Mouse (Mus musculus) heart, embryonic 12.5 days (tissue): ENCODE data around the gene Tbx2. TPM values are rescaled to one million over a fixed set of nuclear protein-coding genes. Genes with fewer than 3 reads are reported as not detected.
A peak's percentile ranks its signal among the peaks of the same experiment; 100 is the strongest.

Experiments used
- ATAC-seq: fragments of 200-750 bp; cut with Nextera tagmentation; 2 replicates; pipeline ENCODE4 v1.8.0; 2017; ENCODE audit warnings: moderate TSS enrichment, moderate library complexity; ENCODE audit not compliant: insufficient number of reproducible peaks, low FRiP score
- H3K27ac ChIP-seq: fragments of 300-500 bp; sonication (generic); 2 replicates; pipeline ENCODE4 v1.5.1; 2016; ENCODE audit warnings: mild to moderate bottlenecking, moderate library complexity; ENCODE audit not compliant: poor library complexity, severe bottlenecking
- H3K27me3 ChIP-seq: fragments of 300-500 bp; sonication (generic); replicated peaks from 2 replicates; pipeline ENCODE4 v1.6.1; 2016; ENCODE audit warnings: mild to moderate bottlenecking, moderate library complexity
- H3K36me3 ChIP-seq: fragments of 300-500 bp; sonication (generic); 2 replicates; pipeline ENCODE4 v1.6.1; 2016; ENCODE audit warnings: mild to moderate bottlenecking, moderate library complexity
- H3K4me1 ChIP-seq: fragments of 300-500 bp; sonication (generic); replicated peaks from 2 replicates; pipeline ENCODE4 v1.6.1; 2016; ENCODE audit warnings: mild to moderate bottlenecking
- H3K4me2 ChIP-seq: fragments of 300-500 bp; sonication (generic); 2 replicates; pipeline ENCODE4 v1.6.1; 2016; ENCODE audit warnings: mild to moderate bottlenecking, moderate library complexity
- H3K4me3 ChIP-seq: fragments of 300-500 bp; sonication (generic); 2 replicates; pipeline ENCODE4 v1.5.1; 2016; ENCODE audit warnings: mild to moderate bottlenecking
- H3K9ac ChIP-seq: fragments of 300-500 bp; sonication (generic); 2 replicates; pipeline ENCODE4 v1.6.1; 2016; ENCODE audit warnings: mild to moderate bottlenecking, moderate library complexity
- H3K9me3 ChIP-seq: fragments of 300-500 bp; sonication (generic); replicated peaks from 2 replicates; pipeline ENCODE4 v1.6.1; 2016; ENCODE audit warnings: mild to moderate bottlenecking, moderate library complexity
- WGBS: fragments of 180-500 bp; shearing (Covaris S2); methylation state at CpG from one replicate; pipeline ENCODE4 v1.1.7; 2016; 5-methylcytosine and 5-hydroxymethylcytosine counted together
- polyA plus RNA-seq: library from polyadenylated mRNA; unstranded; fragments of >200 nt; fragmentation: Nextera tagmentation; extraction: Ambion mirVana; gene quantifications from 2 replicates; pipeline ENCODE4 v1.2.1, GENCODE M21; 2016

Tbx2 gene
- polyA plus RNA-seq, 1 experiment from 2014 or later = 3.2 TPM

DNA sequence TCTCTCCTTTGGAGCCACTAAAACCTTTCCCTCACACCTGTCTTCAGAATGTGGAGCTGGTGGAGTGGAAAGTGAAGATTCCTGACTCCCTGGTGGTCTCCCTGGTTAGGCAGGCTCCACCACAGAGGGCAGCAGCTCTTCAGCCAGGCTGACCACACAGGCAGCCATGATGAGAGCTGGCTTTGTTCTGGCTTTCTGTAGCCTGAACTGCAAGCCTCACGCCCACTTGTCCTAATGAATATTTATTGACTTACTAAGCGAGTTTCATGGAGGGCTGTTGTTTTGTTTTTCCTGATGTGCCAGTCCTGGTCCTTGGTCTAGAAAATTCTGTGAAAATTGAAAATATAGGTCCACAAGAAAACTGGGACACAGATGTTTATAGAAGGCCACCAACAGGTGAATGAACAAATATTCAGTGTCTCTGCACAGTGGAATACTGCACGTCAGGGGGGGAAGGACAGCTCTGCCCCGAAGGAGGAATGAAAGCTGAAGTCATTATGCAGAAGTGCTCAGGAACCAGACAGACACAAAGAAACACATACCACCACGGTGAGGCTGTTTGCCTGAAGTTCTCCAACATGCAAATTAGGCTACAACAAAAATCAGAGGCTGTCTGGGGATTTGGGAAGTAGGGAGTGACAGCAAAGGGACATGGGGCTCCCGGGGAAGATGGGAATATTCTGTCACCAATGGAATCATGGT, 25.8 kb downstream of the Tbx2 start:
- no peaks in the 10 kb centered on the region for H3K36me3 ChIP-seq
- no peak overlapping the region for H3K9ac ChIP-seq
- H3K27ac ChIP-seq = no peak overlapping the region
- no peak for ATAC-seq
- H3K4me2 ChIP-seq = no peak overlapping the region
- WGBS = 41% methylated on average over 6 of the region's 6 CpGs
- no peaks in the 10 kb centered on the region for H3K4me1 ChIP-seq
- H3K4me3 ChIP-seq = no peak overlapping the region
- H3K9me3 ChIP-seq = no peaks in the 10 kb centered on the region; the same call in 1 of the 2 replicates
- peaks cover 3% of the 10 kb centered on the region for H3K27me3 ChIP-seq

DNA sequence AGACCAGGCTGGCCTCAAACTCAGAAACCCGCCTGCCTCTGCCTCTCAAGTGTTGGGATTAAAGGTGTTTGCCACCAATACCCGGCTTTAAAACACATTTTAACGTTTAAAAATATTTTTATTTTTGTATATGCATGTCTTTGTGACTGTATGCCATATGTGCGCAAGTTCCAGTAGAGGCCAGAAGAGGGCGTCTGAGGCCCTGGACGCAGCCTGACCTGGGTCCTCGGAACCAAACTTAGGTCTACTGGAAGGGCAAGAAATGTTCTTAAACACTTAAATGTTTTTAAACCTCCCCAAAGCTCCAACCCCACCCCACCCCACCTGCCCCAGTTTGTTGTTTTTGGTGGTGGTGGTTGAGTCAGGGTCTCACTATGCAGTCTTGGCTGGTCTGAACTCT, 32.0 kb downstream of the Tbx2 start:
- H3K27ac ChIP-seq = no peak overlapping the region
- no peak for ATAC-seq
- no peaks in the 10 kb centered on the region; the same call in 1 of the 2 replicates for H3K9me3 ChIP-seq
- no peaks in the 10 kb centered on the region for H3K4me1 ChIP-seq
- 31% methylated on average over 7 of the region's 7 CpGs for WGBS
- no peak overlapping the region for H3K4me2 ChIP-seq
- no peak overlapping the region for H3K4me3 ChIP-seq
- H3K27me3 ChIP-seq = peaks cover 5% of the 10 kb centered on the region
- no peaks in the 10 kb centered on the region for H3K36me3 ChIP-seq
- no peak overlapping the region for H3K9ac ChIP-seq

DNA sequence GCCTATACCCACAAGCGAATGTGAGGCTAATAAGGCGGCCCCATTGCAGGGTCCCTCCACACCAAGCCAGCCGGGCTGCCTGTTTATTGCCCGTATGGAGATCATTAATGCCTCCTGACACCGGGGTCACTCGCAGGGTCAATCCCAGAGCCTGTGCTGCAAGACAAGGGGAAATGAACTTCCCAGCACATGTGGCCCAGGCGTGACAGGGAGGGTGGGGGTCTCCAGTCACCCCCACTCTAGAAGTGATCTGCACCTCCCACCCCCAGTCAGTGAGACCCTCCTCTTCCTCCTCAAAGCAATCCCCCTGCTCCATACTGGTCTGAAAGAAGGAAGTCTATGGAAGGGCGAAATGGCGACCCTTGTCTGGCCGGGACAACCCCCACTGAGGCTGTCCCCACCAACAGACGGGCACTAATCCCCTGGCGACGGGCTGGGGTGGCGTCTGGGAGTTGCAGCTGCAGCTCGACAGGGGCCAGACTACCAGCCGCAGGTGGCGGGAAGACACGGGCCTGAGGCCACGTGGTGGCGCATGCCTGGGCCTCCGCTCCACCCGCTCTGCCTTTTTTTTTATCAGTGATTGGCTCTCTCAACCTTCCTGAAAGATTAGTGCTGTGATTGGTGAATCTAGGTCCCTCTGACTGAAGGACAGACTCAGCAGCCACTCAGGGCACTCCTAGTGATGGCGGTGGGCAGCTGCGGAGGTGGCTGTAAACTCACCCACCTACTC, 43.9 kb downstream of the Tbx2 start:
- Histone ChIP-seq H3K9me3 (no peaks in the 10 kb centered on the region), H3K27ac (no peak overlapping the region), H3K27me3 (peaks cover 36% of the 10 kb centered on the region), H3K36me3 (no peaks in the 10 kb centered on the region), H3K4me3 (no peak overlapping the region), H3K9ac (no peak overlapping the region), H3K4me2 (peak overlapping the region; percentile 18; the same call in 1 of the 2 replicates), H3K4me1 (no peaks in the 10 kb centered on the region)
- ATAC-seq = no peak
- WGBS = 61% methylated on average over 24 of the region's 24 CpGs

DNA sequence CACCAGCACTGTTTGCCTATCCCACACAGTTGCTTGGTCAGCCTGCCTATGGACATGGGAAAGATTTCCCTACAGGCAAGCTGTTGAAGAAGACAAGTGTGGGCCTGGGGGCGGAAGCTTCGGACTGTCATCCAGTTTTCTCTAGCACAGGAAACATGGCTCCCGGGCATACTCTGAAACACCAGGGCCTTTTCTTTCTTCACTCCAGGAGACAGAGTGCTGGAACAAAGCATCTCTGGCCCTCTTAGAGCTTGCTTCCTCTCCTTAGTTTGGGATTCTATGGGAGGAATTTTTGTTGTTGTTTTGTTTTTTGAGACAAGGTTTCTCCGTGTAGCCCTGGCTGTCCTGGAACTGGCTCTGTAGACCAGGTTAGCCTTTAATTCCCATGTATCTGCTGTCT, 52.1 kb downstream of the Tbx2 start:
- peaks cover 77% of the 10 kb centered on the region for H3K27me3 ChIP-seq
- 63% methylated on average over 4 of the region's 4 CpGs for WGBS

DNA sequence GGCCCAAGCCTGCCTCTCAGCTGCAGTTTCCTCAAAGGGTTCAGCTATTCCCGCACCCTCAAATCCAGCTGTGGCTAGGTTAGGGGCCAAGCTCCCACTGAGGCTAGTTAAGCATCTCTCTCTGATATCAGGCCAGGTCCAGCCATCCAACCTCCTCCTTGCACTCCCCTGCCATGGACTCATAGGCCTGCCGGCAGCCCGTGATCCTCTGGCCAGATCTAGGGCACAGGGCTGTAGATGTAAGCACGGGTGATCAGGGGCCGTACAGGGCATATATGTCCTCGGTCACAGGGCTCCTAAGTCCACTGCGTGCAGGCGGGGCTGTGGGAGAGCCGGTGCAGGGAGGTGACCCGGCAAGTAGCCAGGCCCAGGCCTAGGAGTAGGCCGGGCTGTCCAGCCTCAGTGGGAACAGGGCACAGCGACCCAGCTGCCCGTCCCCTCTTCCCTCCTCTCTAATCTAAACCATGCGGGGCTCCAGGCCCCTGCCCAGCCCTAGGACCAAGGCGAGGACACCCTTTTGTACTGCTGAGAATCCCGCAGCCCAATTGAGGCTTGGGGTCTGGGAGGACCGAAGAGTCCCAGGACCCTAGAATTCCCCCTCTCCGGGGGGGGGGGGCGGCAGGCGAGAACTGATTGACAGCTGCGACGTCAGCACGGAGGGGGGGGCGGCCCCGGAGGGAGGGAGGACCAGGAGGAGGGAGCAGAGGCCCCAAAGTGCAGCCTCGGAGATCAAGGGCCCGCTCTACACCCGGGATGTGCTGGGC, 53.5 kb downstream of the Tbx2 start, which contains the start of gene Tbx4:
Gene Tbx4, plus strand, starts transcription at position 758 of the 764 bp plus-strand sequence.
- 18% methylated on average over 23 of the region's 28 CpGs for WGBS
- no peak within 1 kb of the TSS for H3K9ac ChIP-seq
- H3K4me1 ChIP-seq = peaks cover 29% of the 10 kb centered on the region
- H3K4me3 ChIP-seq = peak within 1 kb of the TSS; percentile 10
- ATAC-seq = peak; percentile 33; the same call in 1 of the 2 replicates
- H3K4me2 ChIP-seq = peak within 1 kb of the TSS; percentile 22; the same call in 1 of the 2 replicates
- no peak within 1 kb of the TSS for H3K27ac ChIP-seq
- no peaks in the 10 kb centered on the region for H3K36me3 ChIP-seq
- H3K27me3 ChIP-seq = peaks cover 84% of the 10 kb centered on the region
- H3K9me3 ChIP-seq = no peaks in the 10 kb centered on the region

More for the DNA sequence above, 52.1 kb downstream of the Tbx2 start:
- Histone ChIP-seq H3K27ac (no peak overlapping the region), H3K4me1 (peaks cover 20% of the 10 kb centered on the region), H3K36me3 (no peaks in the 10 kb centered on the region), H3K9ac (no peak overlapping the region), H3K4me3 (no peak overlapping the region), H3K9me3 (no peaks in the 10 kb centered on the region), H3K4me2 (no peak overlapping the region)
- ATAC-seq = no peak

DNA sequence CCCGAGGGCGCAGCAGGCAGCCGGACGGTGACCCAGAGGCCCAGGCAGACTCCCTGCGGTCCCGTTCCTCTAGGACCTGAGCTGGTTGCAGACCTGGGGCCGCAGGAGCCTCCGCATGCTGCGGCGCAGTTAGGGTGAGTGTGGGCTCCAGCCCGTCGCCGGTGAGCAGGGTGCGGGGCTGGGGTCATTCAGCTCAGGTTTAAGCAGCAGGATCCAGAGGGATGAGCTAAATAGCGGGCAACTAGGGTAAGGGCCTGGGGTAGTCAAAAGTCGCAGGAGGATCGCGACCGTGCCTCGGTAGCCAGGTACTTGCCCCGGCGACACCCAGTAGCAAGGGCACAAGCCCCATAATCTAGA, 54.1 kb downstream of the Tbx2 start:
- WGBS = 4% methylated on average over 22 of the region's 22 CpGs
- no peak overlapping the region for H3K27ac ChIP-seq
- H3K27me3 ChIP-seq = peaks cover 84% of the 10 kb centered on the region
- no peaks in the 10 kb centered on the region for H3K36me3 ChIP-seq
- peak overlapping the region; percentile 10 for H3K4me3 ChIP-seq
- H3K9ac ChIP-seq = no peak overlapping the region
- H3K4me2 ChIP-seq = peak overlapping the region; percentile 22; the same call in 1 of the 2 replicates
- no peak for ATAC-seq
- no peaks in the 10 kb centered on the region for H3K9me3 ChIP-seq
- H3K4me1 ChIP-seq = peaks cover 29% of the 10 kb centered on the region

DNA sequence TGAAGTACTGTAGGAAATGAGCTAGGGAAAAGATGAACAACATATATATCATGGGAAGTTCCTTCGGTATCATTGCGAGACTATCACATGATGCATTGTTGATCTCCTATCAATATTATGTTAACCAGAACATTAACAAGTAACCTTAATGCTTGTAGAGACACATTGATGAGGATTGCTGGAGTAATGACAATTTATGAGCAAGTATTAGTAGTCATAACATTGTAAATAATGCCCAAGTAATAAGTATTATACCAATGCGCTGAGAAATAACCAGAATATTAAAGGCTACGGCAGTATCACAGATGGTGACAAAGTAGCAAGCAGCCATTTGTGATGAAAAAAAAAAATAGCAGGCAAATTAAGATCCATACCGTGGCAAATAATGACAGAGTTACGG, 54.9 kb downstream of the Tbx2 start:
- no peak overlapping the region for H3K4me3 ChIP-seq
- H3K9ac ChIP-seq = no peak overlapping the region
- H3K4me2 ChIP-seq = no peak overlapping the region

DNA sequence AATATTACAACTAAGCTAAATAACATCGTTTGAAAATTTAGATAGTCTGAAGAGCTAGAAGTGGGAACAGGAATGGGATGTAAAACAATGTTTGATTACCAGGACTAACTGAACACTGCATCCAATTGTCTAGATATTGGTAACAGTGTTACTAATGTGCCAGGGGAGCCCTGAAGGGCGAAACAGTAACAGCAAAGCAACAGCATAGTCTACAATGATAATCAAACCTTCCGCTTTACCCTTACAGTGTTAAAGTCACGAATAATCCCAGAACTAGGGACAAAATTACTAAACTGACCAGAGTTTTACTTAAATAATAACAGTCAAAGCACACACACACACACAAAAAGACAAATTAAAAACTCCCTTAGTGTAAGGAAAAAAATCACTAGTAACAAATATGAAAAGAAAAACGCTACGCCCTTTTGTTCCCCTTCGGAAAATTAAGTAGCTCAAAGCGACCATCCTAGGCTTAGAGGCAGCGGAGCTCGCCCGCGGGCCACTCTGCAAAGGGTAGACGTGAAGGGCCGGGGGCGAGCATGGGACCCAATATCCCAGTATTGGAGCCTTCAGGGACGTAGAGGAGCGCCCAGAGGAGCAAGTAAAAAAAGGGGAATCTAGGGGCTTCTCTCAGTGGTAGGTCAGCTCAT, 55.6 kb downstream of the Tbx2 start:
- no peak overlapping the region for H3K27ac ChIP-seq
- no peak overlapping the region for H3K9ac ChIP-seq
- no peaks in the 10 kb centered on the region for H3K9me3 ChIP-seq
- ATAC-seq = no peak
- peak overlapping the region; percentile 44 for H3K4me2 ChIP-seq
- peaks cover 85% of the 10 kb centered on the region for H3K27me3 ChIP-seq
- no peaks in the 10 kb centered on the region for H3K36me3 ChIP-seq
- H3K4me1 ChIP-seq = peaks cover 29% of the 10 kb centered on the region
- H3K4me3 ChIP-seq = peak overlapping the region; percentile 26
- 6% methylated on average over 17 of the region's 17 CpGs for WGBS

More for the DNA sequence above, 54.9 kb downstream of the Tbx2 start:
- no peaks in the 10 kb centered on the region for H3K9me3 ChIP-seq
- no peaks in the 10 kb centered on the region for H3K36me3 ChIP-seq
- WGBS = 34% methylated on average over 6 of the region's 6 CpGs
- H3K4me1 ChIP-seq = peaks cover 29% of the 10 kb centered on the region
- H3K27me3 ChIP-seq = peaks cover 85% of the 10 kb centered on the region
- H3K27ac ChIP-seq = no peak overlapping the region
- ATAC-seq = no peak

DNA sequence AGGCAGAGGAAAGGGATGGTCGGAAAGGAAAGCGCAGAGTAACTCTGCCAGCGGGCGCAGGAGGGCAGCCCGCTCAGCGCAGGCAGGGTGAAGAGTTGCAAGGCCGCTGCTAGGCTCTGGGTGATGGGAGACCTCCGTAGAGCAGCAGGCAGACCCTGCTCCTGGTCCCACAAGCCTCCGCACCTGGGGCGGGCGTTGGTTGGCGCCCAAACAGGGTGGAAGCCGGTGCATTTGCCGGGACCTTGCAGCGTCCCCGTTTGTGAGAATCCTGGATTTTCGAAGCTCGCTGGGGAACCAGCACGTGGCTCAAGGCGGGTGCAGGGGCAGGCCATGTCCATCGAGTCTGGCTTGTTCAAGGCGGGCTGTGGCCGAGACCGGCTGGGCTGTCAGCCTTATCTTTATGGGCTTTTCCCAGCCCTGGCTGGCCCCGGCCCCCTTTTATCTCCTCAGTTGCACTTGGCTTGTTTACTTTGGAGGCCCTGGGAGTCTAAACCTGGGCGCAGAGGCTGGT, 56.2 kb downstream of the Tbx2 start:
- H3K27me3 ChIP-seq = peaks cover 84% of the 10 kb centered on the region
- no peak overlapping the region for H3K9ac ChIP-seq
- H3K27ac ChIP-seq = no peak overlapping the region
- H3K4me1 ChIP-seq = peaks cover 29% of the 10 kb centered on the region
- H3K36me3 ChIP-seq = no peaks in the 10 kb centered on the region
- H3K4me2 ChIP-seq = peak overlapping the region; percentile 44
- H3K9me3 ChIP-seq = no peaks in the 10 kb centered on the region
- WGBS = 3% methylated on average over 26 of the region's 26 CpGs
- peak overlapping the region; percentile 26 for H3K4me3 ChIP-seq
- ATAC-seq = no peak

DNA sequence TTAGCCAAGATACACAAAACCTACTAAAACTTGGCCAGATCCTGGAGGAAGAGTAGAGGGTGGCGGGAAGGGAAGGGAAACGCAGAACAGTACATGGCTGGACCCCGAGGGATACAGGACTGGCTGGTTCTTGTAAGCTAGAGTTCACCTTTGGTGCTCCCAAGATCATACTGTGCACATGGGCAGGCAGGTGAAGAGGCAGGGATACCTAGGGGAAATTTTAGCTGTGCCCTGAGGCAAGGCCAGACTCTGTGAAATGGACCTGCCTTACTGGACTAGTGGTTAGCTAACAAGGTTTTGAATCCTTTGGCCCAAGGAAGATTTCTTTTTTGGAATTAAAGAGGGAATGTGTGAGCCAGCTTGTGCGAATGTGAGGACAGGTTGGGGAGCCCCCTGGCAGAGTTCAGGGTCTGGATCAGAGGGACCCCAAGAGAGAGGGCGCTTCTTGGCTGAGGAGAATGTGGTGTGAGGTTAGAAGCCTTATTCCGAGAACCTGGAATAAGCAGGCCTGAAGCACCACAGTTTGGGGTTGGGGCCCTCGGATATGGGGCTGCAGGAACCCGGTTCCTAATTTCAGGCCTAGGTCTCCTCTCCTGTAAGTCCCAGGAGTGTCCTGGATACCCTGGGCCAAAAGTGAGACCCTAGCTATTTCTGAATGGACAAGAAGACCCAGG, 56.8 kb downstream of the Tbx2 start:
- Histone ChIP-seq H3K36me3 (no peaks in the 10 kb centered on the region), H3K27me3 (peaks cover 85% of the 10 kb centered on the region), H3K4me3 (0 out of 2 replicates have a peak overlapping the region, but pooled peaks have one; percentile 26), H3K9ac (no peak overlapping the region), H3K9me3 (no peaks in the 10 kb centered on the region), H3K4me1 (peaks cover 29% of the 10 kb centered on the region), H3K27ac (no peak overlapping the region), H3K4me2 (peak overlapping the region; percentile 44; the same call in 1 of the 2 replicates)
- 32% methylated on average over 8 of the region's 8 CpGs for WGBS
- no peak for ATAC-seq
